ENCODE assay signal across 12 mouse cellular contexts in genomic region chr7:132657371-132658057, GRCm38 (mm10). TPM values are rescaled to one million over a fixed set of nuclear protein-coding genes. Genes with fewer than 3 reads are reported as not detected.
DNase-seq lines count a peak whose midpoint lies in the region; ATAC-seq and TF ChIP-seq lines count a peak whose summit lies in the region.
"Had no signal": no experiment of that assay in that cellular context is flagged by ENCODE, and none has a peak within 500 bp of the region (broad histone marks: within the 10 kb centered on the region; RNA-seq: fewer than 3 reads in every experiment).

No protein-coding gene starts in this region.

- no peak for DNase-seq in forebrain, postnatal 0 days
- DNase-seq in liver, postnatal 0 days: no peak
- DNase-seq in liver (no peak), MN1 (ENCODE audit: low spot score) (no peak)
- DNase-seq in heart, postnatal 0 days (ENCODE audit: low spot score): no peak
- peak; percentile 25 for DNase-seq in retina, embryonic 14.5 days (ENCODE audit: low spot score)
- no peak for DNase-seq in right cerebral cortex, postnatal 14 days
- DNase-seq: B cell, adult 2 months had no signal

- no peak for TF ChIP-seq EP300 in liver, postnatal 0 days (IDR thresholded peaks at IDR 0.05; ENCODE audit: low read depth)
- no peak for TF ChIP-seq EP300 in heart, postnatal 0 days (IDR thresholded peaks at IDR 0.05; ENCODE audit: low read depth)

- H3K27me3 ChIP-seq in forebrain, embryonic 13.5 days: peaks cover 17% of the 10 kb centered on the region; the same call in 1 of the 2 replicates
- no peaks in the 10 kb centered on the region for H3K27me3 ChIP-seq in forebrain, postnatal 0 days (ENCODE audit: insufficient read depth, low read length)
- no peaks in the 10 kb centered on the region for H3K27me3 ChIP-seq in liver, postnatal 0 days (ENCODE audit: insufficient read depth, low read length)
- no peaks in the 10 kb centered on the region for H3K27me3 ChIP-seq in heart, postnatal 0 days (ENCODE audit: control insufficient read depth, insufficient read depth, low read length)

- no peaks in the 10 kb centered on the region for H3K36me3 ChIP-seq in forebrain, embryonic 13.5 days (ENCODE audit: poor library complexity, severe bottlenecking)
- H3K36me3 ChIP-seq in forebrain, postnatal 0 days (ENCODE audit: insufficient read depth): no peaks in the 10 kb centered on the region
- H3K36me3 ChIP-seq in liver, postnatal 0 days (replicated peaks; ENCODE audit: insufficient read depth, low read length): no peaks in the 10 kb centered on the region
- H3K36me3 ChIP-seq in heart, postnatal 0 days (replicated peaks; ENCODE audit: control insufficient read depth, insufficient read depth, low read length): no peaks in the 10 kb centered on the region

- no peak overlapping the region for H3K4me3 ChIP-seq in forebrain, embryonic 13.5 days
- H3K4me3 ChIP-seq in forebrain, postnatal 0 days (ENCODE audit: low read depth, low read length): no peak overlapping the region
- no peak overlapping the region for H3K4me3 ChIP-seq in liver, postnatal 0 days (ENCODE audit: low read depth, low read length)
- no peak overlapping the region for H3K4me3 ChIP-seq in heart, postnatal 0 days (ENCODE audit: low read depth, low read length)

- no peak for ATAC-seq in forebrain, embryonic 13.5 days
- ATAC-seq in forebrain, postnatal 0 days: no peak
- ATAC-seq in liver, postnatal 0 days: no peak
- ATAC-seq in heart, postnatal 0 days (ENCODE audit: insufficient read depth, low read depth): no peak

- H3K9me3 ChIP-seq in forebrain, embryonic 13.5 days (replicated peaks): no peaks in the 10 kb centered on the region
- H3K9me3 ChIP-seq in forebrain, postnatal 0 days (ENCODE audit: low read length): no peaks in the 10 kb centered on the region
- no peaks in the 10 kb centered on the region for H3K9me3 ChIP-seq in liver, postnatal 0 days (ENCODE audit: low read length)
- no peaks in the 10 kb centered on the region for H3K9me3 ChIP-seq in heart, postnatal 0 days (replicated peaks; ENCODE audit: control insufficient read depth, low read length)

- H3K4me1 ChIP-seq in forebrain, embryonic 13.5 days: peaks cover 49% of the 10 kb centered on the region
- 0 out of 2 replicates have a peak, but pooled peaks cover 4% of the 10 kb centered on the region for H3K4me1 ChIP-seq in forebrain, postnatal 0 days (ENCODE audit: insufficient read depth)
- H3K4me1 ChIP-seq in liver, postnatal 0 days (ENCODE audit: insufficient read depth): peaks cover 23% of the 10 kb centered on the region
- H3K4me1 ChIP-seq in heart, postnatal 0 days (ENCODE audit: control insufficient read depth, insufficient read depth): peaks cover 26% of the 10 kb centered on the region

- TF ChIP-seq CTCF in forebrain, postnatal 0 days (IDR thresholded peaks at IDR 0.05; ENCODE audit: low read depth): no peak
- no peak for TF ChIP-seq CTCF in liver, postnatal 0 days (IDR thresholded peaks at IDR 0.05; ENCODE audit: low read depth)
- no peak for TF ChIP-seq CTCF in heart, postnatal 0 days (IDR thresholded peaks at IDR 0.05; ENCODE audit: low read depth)

- no peak overlapping the region for H3K4me2 ChIP-seq in forebrain, embryonic 13.5 days
- H3K4me2 ChIP-seq in forebrain, postnatal 0 days (ENCODE audit: low read depth): no peak overlapping the region
- no peak overlapping the region for H3K4me2 ChIP-seq in liver, postnatal 0 days (ENCODE audit: low read depth, low read length)
- no peak overlapping the region for H3K4me2 ChIP-seq in heart, postnatal 0 days (ENCODE audit: low read depth, low read length)

- H3K27ac ChIP-seq in forebrain, embryonic 13.5 days: no peak overlapping the region
- no peak overlapping the region for H3K27ac ChIP-seq in forebrain, postnatal 0 days (ENCODE audit: low read depth, low read length)
- H3K27ac ChIP-seq in liver, postnatal 0 days (ENCODE audit: low read depth): peak overlapping the region; percentile 39; the same call in 1 of the 2 replicates
- peak overlapping the region; percentile 62 for H3K27ac ChIP-seq in heart, postnatal 0 days (ENCODE audit: low read depth)

- peak overlapping the region; percentile 46; the same call in 1 of the 2 replicates for H3K9ac ChIP-seq in forebrain, embryonic 13.5 days
- no peak overlapping the region for H3K9ac ChIP-seq in forebrain, postnatal 0 days
- H3K9ac ChIP-seq in liver, postnatal 0 days (replicated peaks): no peak overlapping the region
- H3K9ac ChIP-seq in heart, postnatal 0 days (replicated peaks; ENCODE audit: low read depth, low read length): no peak overlapping the region

- WGBS in forebrain, embryonic 13.5 days: 34% methylated on average over 14 of the region's 14 CpGs
- 40% methylated on average over 14 of the region's 14 CpGs for WGBS in forebrain, postnatal 0 days
- 61% methylated on average over 14 of the region's 14 CpGs for WGBS in liver, postnatal 0 days (ENCODE audit: insufficient replicate concordance)
- 62% methylated on average over 14 of the region's 14 CpGs for whole genome bisulfite sequencing in heart, postnatal 0 days

RNA-seq across cellular contexts. Expression of gene Lhpp, which starts 47.1 kb away (rescaled TPM):
- polyA plus RNA-seq in forebrain, embryonic 13.5 days (2015; fragmentation: Nextera tagmentation; extraction: Ambion mirVana): 14.5 and 16.8 TPM in 2 replicates
- total RNA-seq in forebrain, postnatal 0 days (2014; rRNA removed): 37.5 and 40.7 TPM in 2 replicates
- 50.1 and 53.8 TPM in 2 replicates for polyA plus RNA-seq in forebrain, postnatal 0 days (2015; fragmentation: Nextera tagmentation; extraction: Ambion mirVana)
- polyA plus RNA-seq in liver, postnatal 0 days (2015; fragmentation: Nextera tagmentation; extraction: Ambion mirVana): 9.0 and 10.4 TPM in 2 replicates
- 32.2 and 40.1 TPM in 2 replicates for total RNA-seq in heart, postnatal 0 days (2014; rRNA removed; ENCODE audit: low replicate concordance)
- polyA plus RNA-seq in heart, postnatal 0 days (2015; fragmentation: Nextera tagmentation; extraction: Ambion mirVana): 21.3 and 22.9 TPM in 2 replicates

RNA-seq across cellular contexts. Expression of gene Nkx1-2, which starts 58.1 kb away (rescaled TPM):
- polyA plus RNA-seq in forebrain, embryonic 13.5 days (2015; fragmentation: Nextera tagmentation; extraction: Ambion mirVana): 0.08 TPM in 1 of 2 replicates, not detected in the other
- 0.08 TPM in 1 of 2 replicates, not detected in the other for total RNA-seq in forebrain, postnatal 0 days (2014; rRNA removed)
- polyA plus RNA-seq in forebrain, postnatal 0 days (2015; fragmentation: Nextera tagmentation; extraction: Ambion mirVana): not detected in 2 replicates
- not detected in 2 replicates for polyA plus RNA-seq in liver, postnatal 0 days (2015; fragmentation: Nextera tagmentation; extraction: Ambion mirVana)
- total RNA-seq in heart, postnatal 0 days (2014; rRNA removed; ENCODE audit: low replicate concordance): not detected in 2 replicates
- polyA plus RNA-seq in heart, postnatal 0 days (2015; fragmentation: Nextera tagmentation; extraction: Ambion mirVana): not detected in 2 replicates
- total RNA-seq: gastrocnemius, postnatal 10 days; liver, adult 2 months; neutrophil, adult 5-6 weeks had no signal
- polyA plus RNA-seq: liver, adult 2 months had no signal

Comparison
In these comparisons a context has a peak if more than half of its experiments do, and no peak if none do; other contexts are left out.
1. H3K27ac ChIP-seq: peak in liver, postnatal 0 days (single experiment) and heart, postnatal 0 days (single experiment); none in forebrain, embryonic 13.5 days (single experiment) and forebrain, postnatal 0 days (single experiment).